Mouse (Mus musculus) forebrain, embryonic 13.5 days (tissue): ENCODE measurements around the gene Plekho1. TPM values are rescaled to one million over a fixed set of nuclear protein-coding genes. Genes with fewer than 3 reads are reported as not detected.

Experiments used
- polyA plus RNA-seq: library from polyadenylated mRNA; unstranded; fragments of >200 nt; fragmentation: Nextera tagmentation; extraction: Ambion mirVana; gene quantifications from 2 replicates; pipeline ENCODE4 v1.2.1, GENCODE M21; 2015

The Plekho1 gene
- polyA plus RNA-seq, 1 experiment from 2014 or later = 85.1 TPM

Other genes starting within 250 kb of the Plekho1 start
- gene Tars2, start 235.8 kb downstream of the Plekho1 start, polyA plus RNA-seq = 42.8 and 50.9 TPM in 2 replicates
- 22.7 and 23.5 TPM in 2 replicates for gene Rprd2, start 177.1 kb downstream of the Plekho1 start, polyA plus RNA-seq
- gene Prpf3, start 140.1 kb downstream of the Plekho1 start, polyA plus RNA-seq = 50.9 and 53.0 TPM in 2 replicates
- gene Mrps21, start 124.5 kb downstream of the Plekho1 start, polyA plus RNA-seq = 334 and 380 TPM in 2 replicates
- gene Ciart, start 113.8 kb downstream of the Plekho1 start, polyA plus RNA-seq = 5.2 and 5.4 TPM in 2 replicates
- gene BC028528, start 104.0 kb downstream of the Plekho1 start, polyA plus RNA-seq = 11.8 and 12.4 TPM in 2 replicates
- gene Aph1a, start 102.0 kb downstream of the Plekho1 start, polyA plus RNA-seq = 28.3 and 34.4 TPM in 2 replicates
- gene Car14, start 91.3 kb downstream of the Plekho1 start, polyA plus RNA-seq = 23.1 and 27.4 TPM in 2 replicates
- gene Anp32e, start 66.8 kb downstream of the Plekho1 start, polyA plus RNA-seq = 322 and 341 TPM in 2 replicates
- 51.9 and 62.2 TPM in 2 replicates for gene Vps45, start 62.5 kb upstream of the Plekho1 start, polyA plus RNA-seq
- 11.9 and 12.4 TPM in 2 replicates for gene Otud7b, start 108.5 kb upstream of the Plekho1 start, polyA plus RNA-seq
- gene Mtmr11, start 166.0 kb upstream of the Plekho1 start, polyA plus RNA-seq = 9.0 and 12.9 TPM in 2 replicates
- 161 and 181 TPM in 2 replicates for gene Sf3b4, start 176.3 kb upstream of the Plekho1 start, polyA plus RNA-seq
- gene Sv2a, start 185.2 kb upstream of the Plekho1 start, polyA plus RNA-seq = 29.3 and 37.9 TPM in 2 replicates
- 82.2 and 86.6 TPM in 2 replicates for gene Bola1, start 223.7 kb upstream of the Plekho1 start, polyA plus RNA-seq
- 0.78 and 2.2 TPM in 2 replicates for gene Hist2h2ab, start 223.9 kb upstream of the Plekho1 start, polyA plus RNA-seq
- 13.2 and 13.3 TPM in 2 replicates for gene Hist2h2ac, start 224.9 kb upstream of the Plekho1 start, polyA plus RNA-seq
- 10.7 and 11.0 TPM in 2 replicates for gene Hist2h2be, start 225.1 kb upstream of the Plekho1 start, polyA plus RNA-seq
- gene Hist2h3c2, start 243.1 kb upstream of the Plekho1 start, polyA plus RNA-seq = 14.7 and 15.0 TPM in 2 replicates
- gene Hist2h2aa2, start 244.3 kb upstream of the Plekho1 start, polyA plus RNA-seq = 74.1 and 91.2 TPM in 2 replicates
- 46.4 and 48.0 TPM in 2 replicates for gene Hist2h2aa1, start 249.5 kb upstream of the Plekho1 start, polyA plus RNA-seq